Mouse (Mus musculus): Measurements from ENCODE around the gene Atp1b1.

DNA sequence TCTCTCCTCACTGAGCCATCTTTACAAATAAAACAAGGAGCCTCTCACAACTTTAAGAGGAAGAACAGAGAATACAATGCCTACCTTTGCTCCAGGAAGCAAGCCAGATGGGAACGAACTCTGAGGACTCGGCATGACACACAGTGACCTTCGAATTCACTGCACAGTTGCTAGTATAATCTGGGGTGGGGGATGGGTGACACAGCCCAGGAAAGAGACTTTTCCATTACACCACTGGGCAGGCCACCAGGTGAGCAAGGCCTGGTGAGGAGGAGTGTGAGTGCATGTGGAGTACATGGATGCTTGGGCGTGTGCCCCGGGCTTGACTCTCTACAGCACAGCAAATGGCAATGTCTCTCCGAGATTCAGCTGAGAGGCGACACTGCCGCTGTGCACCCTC is 8.5 kb downstream of the Atp1b1 start:
- TF ChIP-seq CTCF (IDR thresholded peaks at IDR 0.05; ENCODE audit: low read depth, low read length) (no peak), POLR2A (IDR thresholded peaks at IDR 0.05; ENCODE audit: borderline replicate concordance, low read depth, low read length) (no peak)
